Mouse (Mus musculus): ENCODE data around the gene Wdr34.
A peak's percentile ranks its signal among the peaks of the same experiment; 100 is the strongest.

- TF ChIP-seq CTCF (IDR thresholded peaks at IDR 0.05; ENCODE audit: extremely low read depth, insufficient read length, insufficient replicate concordance, low read depth, low read length) (peak; percentile 13; the same call in 1 of the 2 replicates), POLR2A (IDR thresholded peaks at IDR 0.05; ENCODE audit: low read depth, low read length) (peak; percentile 76)
These were observed at the start of gene Wdr34 for GRCm38 (mm10) chr2:30048699-30049388.

Data from small intestine, adult 2 months (tissue).